Mouse (Mus musculus) kidney, postnatal 10 days (tissue): ENCODE data around the gene Atp6v1g2.
A peak's percentile ranks its signal among the peaks of the same experiment; 100 is the strongest.

Source experiments
- DNase-seq: peaks from one replicate; pipeline ENCODE4 v3.0.0; 2021; ENCODE audit warnings: mixed read lengths

Atp6v1g2 gene

GRCm38 (mm10) chr17:35255704-35256103, 22.2 kb downstream of the Atp6v1g2 start:
- no peak for DNase-seq

- no peak for DNase-seq
Observed at GRCm38 (mm10) chr17:35257378-35257777, 23.9 kb downstream of the Atp6v1g2 start.

- DNase-seq, result peak; percentile 96
Observed at GRCm38 (mm10) chr17:35257824-35258491, 24.5 kb downstream of the Atp6v1g2 start.

- peak; percentile 59 for DNase-seq
Observed at GRCm38 (mm10) chr17:35258492-35259478, 25.3 kb downstream of the Atp6v1g2 start.

GRCm38 (mm10) chr17:35259621-35260020, 26.2 kb downstream of the Atp6v1g2 start:
- no peak for DNase-seq

GRCm38 (mm10) chr17:35261651-35262050, 28.2 kb downstream of the Atp6v1g2 start:
- DNase-seq, result no peak

- DNase-seq, result peak; percentile 99
Observed at GRCm38 (mm10) chr17:35262664-35263522, 29.4 kb downstream of the Atp6v1g2 start, which contains the start of gene H2-D1. Gene H2-D1, plus strand, starts transcription at chr17:35262730.

- DNase-seq, result peak; percentile 41
Observed at GRCm38 (mm10) chr17:35263523-35263883, 30.0 kb downstream of the Atp6v1g2 start.

- DNase-seq, result no peak
Observed at GRCm38 (mm10) chr17:35267399-35268086, 34.1 kb downstream of the Atp6v1g2 start.

GRCm38 (mm10) chr17:35269653-35270347, 36.3 kb downstream of the Atp6v1g2 start:
- peak; percentile 84 for DNase-seq

GRCm38 (mm10) chr17:35272249-35272648, 38.8 kb downstream of the Atp6v1g2 start:
- DNase-seq, result no peak

GRCm38 (mm10) chr17:35274770-35275169, 41.3 kb downstream of the Atp6v1g2 start:
- peak; percentile 94 for DNase-seq

GRCm38 (mm10) chr17:35276304-35276864, 42.9 kb downstream of the Atp6v1g2 start:
- DNase-seq, result no peak

- DNase-seq, result no peak
Observed at GRCm38 (mm10) chr17:35278049-35278448, 44.6 kb downstream of the Atp6v1g2 start.

- no peak for DNase-seq
Observed at GRCm38 (mm10) chr17:35278957-35279688, 45.7 kb downstream of the Atp6v1g2 start.

- no peak for DNase-seq
Observed at GRCm38 (mm10) chr17:35280276-35280675, 46.8 kb downstream of the Atp6v1g2 start.

GRCm38 (mm10) chr17:35285431-35285830, 52.0 kb downstream of the Atp6v1g2 start:
- no peak for DNase-seq
